8 mouse cellular contexts compared by ENCODE assay signal in genomic region chr7:30558656-30559442, GRCm38 (mm10). TPM values are rescaled to one million over a fixed set of nuclear protein-coding genes. Genes with fewer than 3 reads are reported as not detected.
DNase-seq lines count a peak whose midpoint lies in the region; ATAC-seq and TF ChIP-seq lines count a peak whose summit lies in the region.

No protein-coding gene starts in this region.

- TF ChIP-seq EP300 in lung, postnatal 0 days (IDR thresholded peaks at IDR 0.05) = no peak

- no peaks in the 10 kb centered on the region for H3K27me3 ChIP-seq in lung, postnatal 0 days (replicated peaks; ENCODE audit: insufficient read depth, low read length)
- H3K27me3 ChIP-seq in embryonic facial prominence, embryonic 15.5 days = no peaks in the 10 kb centered on the region
- H3K27me3 ChIP-seq in intestine, embryonic 16.5 days (replicated peaks; ENCODE audit: control insufficient read depth, insufficient read depth, low read length) = no peaks in the 10 kb centered on the region
- no peaks in the 10 kb centered on the region for H3K27me3 ChIP-seq in neural tube, embryonic 12.5 days (replicated peaks)

- H3K4me1 ChIP-seq in lung, postnatal 0 days (ENCODE audit: insufficient read depth, low read depth, low read length) = peaks cover 12% of the 10 kb centered on the region; the same call in 1 of the 2 replicates
- peaks cover 30% of the 10 kb centered on the region for H3K4me1 ChIP-seq in embryonic facial prominence, embryonic 15.5 days
- peaks cover 15% of the 10 kb centered on the region for H3K4me1 ChIP-seq in intestine, embryonic 16.5 days (ENCODE audit: control insufficient read depth, insufficient read depth, low read length)
- peaks cover 23% of the 10 kb centered on the region for H3K4me1 ChIP-seq in neural tube, embryonic 12.5 days

- H3K4me2 ChIP-seq in lung, postnatal 0 days (replicated peaks; ENCODE audit: low read depth, low read length) = peak overlapping the region; percentile 64
- peak overlapping the region; percentile 86 for H3K4me2 ChIP-seq in embryonic facial prominence, embryonic 15.5 days (replicated peaks)
- H3K4me2 ChIP-seq in intestine, embryonic 16.5 days (ENCODE audit: low read depth, low read length) = peak overlapping the region; percentile 75
- H3K4me2 ChIP-seq in neural tube, embryonic 12.5 days (replicated peaks) = peak overlapping the region; percentile 97

- peak overlapping the region; percentile 49 for H3K4me3 ChIP-seq in lung, postnatal 0 days (ENCODE audit: low read depth, low read length)
- H3K4me3 ChIP-seq in embryonic facial prominence, embryonic 15.5 days (replicated peaks) = peak overlapping the region; percentile 74
- H3K4me3 ChIP-seq in intestine, embryonic 16.5 days (ENCODE audit: low read length) = peak overlapping the region; percentile 58
- H3K4me3 ChIP-seq in neural tube, embryonic 12.5 days = peak overlapping the region; percentile 57

- 9% methylated on average over 12 of the region's 12 CpGs for WGBS in lung, postnatal 0 days
- 14% methylated on average over 12 of the region's 12 CpGs for WGBS in embryonic facial prominence, embryonic 15.5 days
- 13% methylated on average over 12 of the region's 12 CpGs for WGBS in intestine, embryonic 16.5 days
- 18% methylated on average over 12 of the region's 12 CpGs for WGBS in neural tube, embryonic 12.5 days

- DNase-seq in lung, postnatal 0 days (ENCODE audit: low spot score) = peak; percentile 31
- no peak for DNase-seq in lung, postnatal 4 days
- DNase-seq in urinary bladder, postnatal 36 days (ENCODE audit: low spot score in 2 of 2) = no peak
- no peak for DNase-seq in spleen, postnatal 14 days (ENCODE audit: low spot score in 2 of 2)

- ATAC-seq in lung, postnatal 0 days = no peak
- ATAC-seq in embryonic facial prominence, embryonic 15.5 days (ENCODE audit: insufficient number of reproducible peaks, low FRiP score, low TSS enrichment, low read depth) = no peak
- ATAC-seq in intestine, embryonic 16.5 days = peak; percentile 16; the same call in 1 of the 2 replicates
- ATAC-seq in neural tube, embryonic 12.5 days (ENCODE audit: low FRiP score, low read depth) = no peak
- no peak for ATAC-seq in megakaryocyte-erythroid progenitor cell, adult 5-6 weeks (replicated peaks; ENCODE audit: low FRiP score, low TSS enrichment, poor library complexity, severe bottlenecking)

- no peak for TF ChIP-seq CTCF in lung, postnatal 0 days (IDR thresholded peaks at IDR 0.05)

- peak overlapping the region; percentile 55 for H3K9ac ChIP-seq in lung, postnatal 0 days (replicated peaks; ENCODE audit: low read depth)
- peak overlapping the region; percentile 79 for H3K9ac ChIP-seq in embryonic facial prominence, embryonic 15.5 days
- H3K9ac ChIP-seq in intestine, embryonic 16.5 days (ENCODE audit: low read depth, low read length) = peak overlapping the region; percentile 71
- H3K9ac ChIP-seq in neural tube, embryonic 12.5 days = peak overlapping the region; percentile 70

- H3K9me3 ChIP-seq in lung, postnatal 0 days (ENCODE audit: low read length) = no peaks in the 10 kb centered on the region
- H3K9me3 ChIP-seq in embryonic facial prominence, embryonic 15.5 days (replicated peaks) = no peaks in the 10 kb centered on the region
- no peaks in the 10 kb centered on the region for H3K9me3 ChIP-seq in intestine, embryonic 16.5 days (ENCODE audit: control insufficient read depth, low read length)
- H3K9me3 ChIP-seq in neural tube, embryonic 12.5 days = no peaks in the 10 kb centered on the region

- H3K27ac ChIP-seq in lung, postnatal 0 days (ENCODE audit: low read length) = peak overlapping the region; percentile 57
- peak overlapping the region; percentile 71 for H3K27ac ChIP-seq in embryonic facial prominence, embryonic 15.5 days (replicated peaks)
- H3K27ac ChIP-seq in intestine, embryonic 16.5 days (ENCODE audit: low read length) = peak overlapping the region; percentile 64
- H3K27ac ChIP-seq in neural tube, embryonic 12.5 days = no peak overlapping the region

- H3K36me3 ChIP-seq in lung, postnatal 0 days (ENCODE audit: insufficient read depth, low read length) = peaks cover 14% of the 10 kb centered on the region; the same call in 1 of the 2 replicates
- peaks cover 30% of the 10 kb centered on the region for H3K36me3 ChIP-seq in embryonic facial prominence, embryonic 15.5 days
- H3K36me3 ChIP-seq in intestine, embryonic 16.5 days (ENCODE audit: control insufficient read depth, insufficient read depth, low read length) = peaks cover 14% of the 10 kb centered on the region
- peaks cover 29% of the 10 kb centered on the region for H3K36me3 ChIP-seq in neural tube, embryonic 12.5 days

RNA-seq across cellular contexts. Expression of gene Lin37, which starts 0.8 kb away (rescaled TPM):
- 32.8 and 38.6 TPM in 2 replicates for polyA plus RNA-seq in lung, postnatal 0 days (2015; fragmentation: Nextera tagmentation; extraction: Ambion mirVana)
- polyA plus RNA-seq in embryonic facial prominence, embryonic 15.5 days (2015; fragmentation: Nextera tagmentation; extraction: Ambion mirVana) = 45.6 and 46.8 TPM in 2 replicates
- 44.5 and 50.0 TPM in 2 replicates for polyA plus RNA-seq in intestine, embryonic 16.5 days (2015; fragmentation: Nextera tagmentation; extraction: Ambion mirVana)
- polyA plus RNA-seq in neural tube, embryonic 12.5 days (2016; fragmentation: Nextera tagmentation; extraction: Ambion mirVana) = 52.8 and 53.4 TPM in 2 replicates
- 45.8 and 61.6 TPM in 2 replicates for total RNA-seq in megakaryocyte-erythroid progenitor cell, adult 5-6 weeks (2014; fragmentation: Nextera tagmentation)
- total RNA-seq in megakaryocyte-erythroid progenitor cell, adult 5-6 weeks (2017) = 13.8 and 28.6 TPM in 2 replicates

RNA-seq across cellular contexts. Expression of gene U2af1l4, which starts 4.3 kb away (rescaled TPM):
- polyA plus RNA-seq in lung, postnatal 0 days (2015; fragmentation: Nextera tagmentation; extraction: Ambion mirVana) = 75.0 and 86.0 TPM in 2 replicates
- polyA plus RNA-seq in embryonic facial prominence, embryonic 15.5 days (2015; fragmentation: Nextera tagmentation; extraction: Ambion mirVana) = 83.7 and 86.6 TPM in 2 replicates
- 71.2 and 73.8 TPM in 2 replicates for polyA plus RNA-seq in intestine, embryonic 16.5 days (2015; fragmentation: Nextera tagmentation; extraction: Ambion mirVana)
- 83.8 and 87.9 TPM in 2 replicates for polyA plus RNA-seq in neural tube, embryonic 12.5 days (2016; fragmentation: Nextera tagmentation; extraction: Ambion mirVana)
- 29.4 and 34.6 TPM in 2 replicates for total RNA-seq in megakaryocyte-erythroid progenitor cell, adult 5-6 weeks (2014; fragmentation: Nextera tagmentation)
- 79.6 and 83.0 TPM in 2 replicates for total RNA-seq in megakaryocyte-erythroid progenitor cell, adult 5-6 weeks (2017)

RNA-seq across cellular contexts. Expression of gene Gm49396, which starts 4.3 kb away (rescaled TPM):
- 4.5 and 6.1 TPM in 2 replicates for polyA plus RNA-seq in lung, postnatal 0 days (2015; fragmentation: Nextera tagmentation; extraction: Ambion mirVana)
- polyA plus RNA-seq in embryonic facial prominence, embryonic 15.5 days (2015; fragmentation: Nextera tagmentation; extraction: Ambion mirVana) = 11.0 and 15.0 TPM in 2 replicates
- 9.2 and 9.3 TPM in 2 replicates for polyA plus RNA-seq in intestine, embryonic 16.5 days (2015; fragmentation: Nextera tagmentation; extraction: Ambion mirVana)
- polyA plus RNA-seq in neural tube, embryonic 12.5 days (2016; fragmentation: Nextera tagmentation; extraction: Ambion mirVana) = 16.2 and 17.1 TPM in 2 replicates
- 5.3 and 14.0 TPM in 2 replicates for total RNA-seq in megakaryocyte-erythroid progenitor cell, adult 5-6 weeks (2014; fragmentation: Nextera tagmentation)
- 1.5 and 7.0 TPM in 2 replicates for total RNA-seq in megakaryocyte-erythroid progenitor cell, adult 5-6 weeks (2017)

RNA-seq across cellular contexts. Expression of gene Psenen, which starts 4.6 kb away (rescaled TPM):
- 173 and 184 TPM in 2 replicates for polyA plus RNA-seq in lung, postnatal 0 days (2015; fragmentation: Nextera tagmentation; extraction: Ambion mirVana)
- polyA plus RNA-seq in embryonic facial prominence, embryonic 15.5 days (2015; fragmentation: Nextera tagmentation; extraction: Ambion mirVana) = 136 and 140 TPM in 2 replicates
- polyA plus RNA-seq in intestine, embryonic 16.5 days (2015; fragmentation: Nextera tagmentation; extraction: Ambion mirVana) = 158 and 168 TPM in 2 replicates
- polyA plus RNA-seq in neural tube, embryonic 12.5 days (2016; fragmentation: Nextera tagmentation; extraction: Ambion mirVana) = 137 and 143 TPM in 2 replicates
- 150 and 174 TPM in 2 replicates for total RNA-seq in megakaryocyte-erythroid progenitor cell, adult 5-6 weeks (2014; fragmentation: Nextera tagmentation)
- 99.1 and 117 TPM in 2 replicates for total RNA-seq in megakaryocyte-erythroid progenitor cell, adult 5-6 weeks (2017)

RNA-seq across cellular contexts. Expression of gene Igflr1, which starts 6.4 kb away (rescaled TPM):
- 1.2 and 3.2 TPM in 2 replicates for polyA plus RNA-seq in lung, postnatal 0 days (2015; fragmentation: Nextera tagmentation; extraction: Ambion mirVana)
- polyA plus RNA-seq in embryonic facial prominence, embryonic 15.5 days (2015; fragmentation: Nextera tagmentation; extraction: Ambion mirVana) = 5.3 and 6.1 TPM in 2 replicates
- 3.7 and 5.4 TPM in 2 replicates for polyA plus RNA-seq in intestine, embryonic 16.5 days (2015; fragmentation: Nextera tagmentation; extraction: Ambion mirVana)
- polyA plus RNA-seq in neural tube, embryonic 12.5 days (2016; fragmentation: Nextera tagmentation; extraction: Ambion mirVana) = 4.1 and 5.7 TPM in 2 replicates
- total RNA-seq in megakaryocyte-erythroid progenitor cell, adult 5-6 weeks (2014; fragmentation: Nextera tagmentation) = 3.7 and 11.3 TPM in 2 replicates
- total RNA-seq in megakaryocyte-erythroid progenitor cell, adult 5-6 weeks (2017) = not detected in 2 replicates
